Mouse (Mus musculus): ENCODE measurements around the gene Gm45062. TPM values are rescaled to one million over a fixed set of nuclear protein-coding genes. Genes with fewer than 3 reads are reported as not detected.
A peak's percentile ranks its signal among the peaks of the same experiment; 100 is the strongest.

Gene Gm45062
- total RNA-seq, 2 experiments from 2014 or later, result 0.79 to 2.5 TPM

GRCm38 (mm10) chr6:8416802-8417569, 157.7 kb downstream of the Gm45062 start:
- DNase-seq, result no peak

- no peak for DNase-seq
Measured at GRCm38 (mm10) chr6:8419485-8420186, 160.4 kb downstream of the Gm45062 start.

GRCm38 (mm10) chr6:8420187-8420503, 160.9 kb downstream of the Gm45062 start:
- DNase-seq, result no peak

- DNase-seq, result no peak
Measured at GRCm38 (mm10) chr6:8421421-8421820, 162.2 kb downstream of the Gm45062 start.

GRCm38 (mm10) chr6:8421959-8422581, 162.8 kb downstream of the Gm45062 start:
- peak in 1 of 2 experiments; percentile 8 for DNase-seq

- DNase-seq, result no peak
Measured at GRCm38 (mm10) chr6:8423142-8423541, 163.9 kb downstream of the Gm45062 start.

- DNase-seq, result no peak
Measured at GRCm38 (mm10) chr6:8427692-8428091, 168.4 kb downstream of the Gm45062 start.

- DNase-seq, result no peak
Measured at GRCm38 (mm10) chr6:8430610-8431234, 171.5 kb downstream of the Gm45062 start.

- DNase-seq, result no peak
Measured at GRCm38 (mm10) chr6:8433179-8433578, 173.9 kb downstream of the Gm45062 start.

GRCm38 (mm10) chr6:8437937-8438336, 178.7 kb downstream of the Gm45062 start:
- DNase-seq, result no peak

GRCm38 (mm10) chr6:8441814-8442213, 182.6 kb downstream of the Gm45062 start:
- DNase-seq, result no peak

GRCm38 (mm10) chr6:8446786-8447185, 187.5 kb downstream of the Gm45062 start:
- peak in 1 of 2 experiments; percentile 5 for DNase-seq

GRCm38 (mm10) chr6:8455599-8455998, 196.3 kb downstream of the Gm45062 start:
- DNase-seq, result no peak

- DNase-seq, result no peak
Measured at GRCm38 (mm10) chr6:8458596-8458995, 199.3 kb downstream of the Gm45062 start.

- no peak for DNase-seq
Measured at GRCm38 (mm10) chr6:8462447-8462846, 203.2 kb downstream of the Gm45062 start.

GRCm38 (mm10) chr6:8465388-8465787, 206.1 kb downstream of the Gm45062 start:
- DNase-seq, result no peak

- no peak for DNase-seq
Measured at GRCm38 (mm10) chr6:8465985-8466384, 206.7 kb downstream of the Gm45062 start.

GRCm38 (mm10) chr6:8467667-8468337, 208.6 kb downstream of the Gm45062 start:
- DNase-seq, result no peak

- no peak for DNase-seq
Measured at GRCm38 (mm10) chr6:8469918-8470317, 210.7 kb downstream of the Gm45062 start.

GRCm38 (mm10) chr6:8472125-8472524, 212.9 kb downstream of the Gm45062 start:
- no peak for DNase-seq

- DNase-seq, result peak in 1 of 2 experiments; percentile 23
Measured at GRCm38 (mm10) chr6:8472915-8473314, 213.7 kb downstream of the Gm45062 start.

- peak; percentile 4 to 25 for DNase-seq
Measured at GRCm38 (mm10) chr6:8473498-8473897, 214.2 kb downstream of the Gm45062 start.
